Mouse (Mus musculus) MEL (cell line): ENCODE measurements around the gene Gm10306.

ENCODE experiments used
- CTCF ChIP-seq, 3 experiments: IDR thresholded peaks in 2 of 3; conservative IDR thresholded peaks in 1 of 3; 2 replicates each; pipeline ENCODE4 v1.5.1; 2011 to 2012; ENCODE audit warnings: low read length in 3 of 3, low read depth in 2 of 3, mild to moderate bottlenecking in 2 of 3, improper control_type of control experiment in 1 of 3, inconsistent platforms in 1 of 3, mixed read lengths in 1 of 3, moderate library complexity in 1 of 3; ENCODE audit not compliant: control insufficient read depth in 1 of 3, insufficient read depth in 1 of 3, poor library complexity in 1 of 3, severe bottlenecking in 1 of 3
- ELF1 ChIP-seq: IDR thresholded peaks from 2 replicates; pipeline ENCODE4 v1.6.1; 2014; ENCODE audit warnings: low read depth, mild to moderate bottlenecking, inconsistent platforms, low read length, improper control_type of control experiment, moderate library complexity
- EP300 ChIP-seq, 2 experiments: IDR thresholded peaks; 2 replicates each; pipeline ENCODE4 v1.6.1; 2011; ENCODE audit warnings: improper control_type of control experiment in 2 of 2, low read length in 2 of 2, low read depth in 1 of 2, mild to moderate bottlenecking in 1 of 2
- GATA1 ChIP-seq: IDR thresholded peaks from 2 replicates; pipeline ENCODE4 v1.6.1; 2011; ENCODE audit warnings: low read depth, low read length, improper control_type of control experiment
- MAFK ChIP-seq: IDR thresholded peaks from 2 replicates; pipeline ENCODE4 v1.6.1; 2011; ENCODE audit warnings: low read depth, mild to moderate bottlenecking, low read length, improper control_type of control experiment, borderline replicate concordance
- NELFE ChIP-seq: IDR thresholded peaks from 2 replicates; pipeline ENCODE4 v1.6.1; 2011; ENCODE audit warnings: low read depth, low read length, improper control_type of control experiment
- POLR2A ChIP-seq, 2 experiments: IDR thresholded peaks; 2 replicates each; pipeline ENCODE4 v1.6.1; 2011 to 2012; ENCODE audit warnings: low read length in 2 of 2, mild to moderate bottlenecking in 2 of 2, control low read depth in 1 of 2, improper control_type of control experiment in 1 of 2, low read depth in 1 of 2, moderate library complexity in 1 of 2; ENCODE audit not compliant: control insufficient read depth in 1 of 2, insufficient read depth in 1 of 2, poor library complexity in 1 of 2
- POLR2AphosphoS5 ChIP-seq: IDR thresholded peaks from 2 replicates; pipeline ENCODE4 v1.6.1; 2012; ENCODE audit warnings: low read depth, borderline replicate concordance, mild to moderate bottlenecking, inconsistent platforms, low read length, moderate library complexity, mixed read lengths
- TBP ChIP-seq: IDR thresholded peaks from 2 replicates; pipeline ENCODE4 v1.8.0; 2011; ENCODE audit warnings: low read depth, low read length, improper control_type of control experiment
- USF1 ChIP-seq: IDR thresholded peaks from 2 replicates; pipeline ENCODE4 v1.6.1; 2014; ENCODE audit warnings: low read depth, mild to moderate bottlenecking, inconsistent platforms, low read length, improper control_type of control experiment, moderate library complexity

- TF ChIP-seq GATA1 (peak; percentile 77), USF1 (no peak), MAFK (no peak), CTCF (IDR thresholded peaks at IDR 0.05 in 2 of 3, conservative IDR thresholded peaks at IDR 0.05 in 1 of 3; ENCODE audit: control insufficient read depth in 1 of 3, insufficient read depth in 1 of 3, low read depth in 2 of 3, low read length in 3 of 3, poor library complexity in 1 of 3, severe bottlenecking in 1 of 3) (no peak), TBP (no peak), POLR2A (IDR thresholded peaks at IDR 0.05; ENCODE audit: control insufficient read depth in 1 of 2, insufficient read depth in 1 of 2, low read depth in 1 of 2, low read length in 2 of 2, poor library complexity in 1 of 2) (no peak), POLR2AphosphoS5 (no peak), EP300 (IDR thresholded peaks at IDR 0.05; ENCODE audit: low read depth in 1 of 2, low read length in 2 of 2) (peak; percentile 71 to 80), ELF1 (no peak), NELFE (no peak)
These were observed 8.0 kb downstream of the Gm10306 start for GRCm38 (mm10) chr4:94564297-94564696.
